Mouse (Mus musculus) adipocyte (in vitro differentiated cells): ENCODE results near the gene Calml4.
"Not testable (repeated sequence)": the region's sequence is repeated elsewhere in the genome, so short reads cannot be mapped to it uniquely, and the experiment has no call there.

Source experiments
- DNase-seq: peaks from one replicate; pipeline ENCODE4 v3.0.0-alpha.2; 2016; ENCODE audit warnings: low spot score

The Calml4 gene

DNA sequence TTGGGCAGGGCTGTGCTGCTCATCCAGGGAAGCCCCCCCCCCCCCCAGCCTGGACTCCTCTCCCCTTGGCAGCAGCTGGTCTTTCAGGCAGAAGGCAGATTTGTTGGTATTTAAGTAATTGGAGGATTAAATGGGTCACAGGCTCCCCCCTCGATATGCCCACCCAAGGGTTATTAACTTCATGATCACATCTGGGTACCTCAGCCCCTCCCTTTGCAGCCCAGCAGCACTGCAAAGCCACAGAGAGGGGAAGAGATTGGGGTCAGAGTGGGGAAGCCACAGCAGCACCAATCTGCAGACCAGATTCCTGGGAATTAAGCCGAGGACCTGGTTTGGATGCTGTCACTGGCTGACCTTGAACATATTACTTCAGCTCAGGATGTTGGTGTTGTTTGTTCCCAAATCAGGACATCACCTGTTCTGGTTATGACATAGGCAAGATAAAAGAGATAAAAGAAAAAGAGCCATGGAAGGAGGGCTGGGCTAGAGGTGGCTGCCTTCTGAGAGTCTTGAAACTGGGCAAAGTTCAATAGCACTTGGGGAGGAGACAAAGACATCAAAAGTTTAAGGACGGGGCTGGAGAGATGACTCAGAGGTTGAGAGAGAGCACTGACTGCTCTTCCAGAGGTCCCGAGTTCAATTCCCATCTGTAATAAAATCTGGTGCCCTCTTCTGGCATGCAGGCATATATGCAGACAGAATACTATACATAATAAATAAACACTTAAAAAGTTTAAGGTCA, 22.0 kb upstream of the Calml4 start:
- DNase-seq, result no peak

GRCm38 (mm10) chr9:62837611-62838010, 20.3 kb upstream of the Calml4 start:
- DNase-seq, result no peak

GRCm38 (mm10) chr9:62838146-62838505, 19.8 kb upstream of the Calml4 start:
- DNase-seq, result no peak

DNA sequence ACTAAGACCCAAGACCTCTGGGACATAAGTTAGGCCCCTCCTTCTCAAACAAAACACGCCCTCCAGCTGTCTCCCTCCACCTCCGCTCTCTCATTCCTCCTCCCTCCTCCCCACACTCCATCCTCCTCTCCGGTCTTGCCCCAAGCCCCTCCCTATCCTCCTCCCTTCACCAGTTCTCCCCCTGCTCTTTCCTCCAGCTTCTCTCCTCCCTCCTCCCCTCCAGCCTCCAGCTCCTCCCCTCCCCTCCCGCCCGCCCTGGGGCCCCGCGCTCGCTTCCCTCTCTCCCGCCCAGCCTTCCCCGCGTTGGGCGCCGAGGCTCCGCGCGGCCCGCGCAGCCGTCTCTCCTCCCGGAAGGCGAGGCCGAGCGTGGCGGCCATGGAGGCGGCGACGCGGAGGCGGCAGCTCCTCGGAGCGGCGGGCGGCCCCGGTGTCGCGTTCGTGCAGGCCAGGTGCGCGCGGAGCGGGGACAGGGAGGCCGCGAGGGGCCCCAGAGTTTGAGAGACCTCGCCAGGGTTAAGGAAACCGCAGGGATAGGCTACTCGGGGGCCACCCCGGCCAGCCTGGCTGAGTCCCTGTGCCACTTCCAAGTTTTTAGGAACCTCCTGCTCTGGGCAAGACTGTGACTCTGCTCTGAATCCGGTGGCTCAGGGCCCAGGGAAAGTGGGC, 19.2 kb upstream of the Calml4 start, which contains the start of gene Cln6:
Gene Cln6 (plus strand): TSS at position 280 of the 666 bp plus-strand sequence.
- DNase-seq, result peak; percentile 85

DNA sequence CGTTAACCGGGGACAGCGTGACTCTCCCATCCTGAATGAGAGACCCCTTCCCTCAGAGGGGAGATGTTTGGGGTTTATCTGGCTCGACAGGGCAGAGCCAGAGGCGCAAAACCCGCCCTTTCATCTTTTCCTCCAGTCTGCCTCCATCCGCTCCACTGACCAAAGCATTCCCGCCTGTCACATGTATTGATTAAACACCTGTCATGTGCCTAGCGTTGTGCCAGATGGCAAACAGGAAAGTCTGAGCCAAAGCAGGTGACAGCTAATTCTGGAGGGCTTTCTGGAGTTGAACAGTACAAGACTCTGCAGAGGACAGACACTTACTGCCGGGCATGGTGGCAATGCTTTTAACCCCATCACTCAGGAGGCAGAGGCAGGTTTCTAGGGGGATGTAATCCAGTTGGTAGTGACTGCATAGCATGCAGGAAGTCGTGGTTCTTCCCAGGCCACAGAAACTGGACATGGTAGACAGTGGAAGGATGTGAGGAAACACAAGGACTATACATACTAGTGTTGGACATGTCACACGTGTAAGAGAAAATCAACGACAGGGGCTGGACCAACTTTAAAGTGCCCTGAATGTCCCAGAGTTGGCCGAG, 18.6 kb upstream of the Calml4 start:
- no peak for DNase-seq

DNA sequence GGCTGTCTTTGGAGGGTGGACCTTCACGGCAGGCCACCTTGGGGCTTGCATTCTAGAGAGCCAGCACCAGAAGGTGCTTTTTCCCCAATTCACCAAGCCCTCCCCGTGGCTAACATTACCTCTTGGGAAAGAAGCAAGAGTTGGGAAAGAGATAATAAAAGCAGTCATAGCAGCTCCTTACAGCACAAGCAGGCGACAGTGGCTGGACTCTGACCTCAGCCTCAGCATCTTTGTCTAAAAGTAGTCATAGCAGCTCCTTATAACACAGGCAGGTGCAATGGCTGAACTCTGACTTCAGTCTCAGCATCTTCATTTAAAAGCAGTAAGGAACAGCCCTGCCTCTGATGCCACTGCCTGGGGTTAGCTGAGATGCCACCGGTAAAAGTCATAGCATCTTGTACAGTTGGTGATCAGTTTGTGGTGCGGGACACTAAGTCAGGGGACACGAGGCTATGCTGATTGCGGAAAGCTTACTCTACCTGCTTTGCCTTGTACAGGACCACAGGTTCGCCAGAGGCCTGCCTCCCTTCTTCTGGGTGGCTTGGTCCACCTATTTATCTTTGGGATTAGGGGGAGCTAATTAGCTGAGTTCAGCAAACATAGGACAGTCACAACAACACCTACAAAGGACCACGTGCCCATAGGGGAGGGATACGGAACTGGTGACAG, 14.4 kb upstream of the Calml4 start:
- no peak for DNase-seq

- no peak for DNase-seq
Measured at GRCm38 (mm10) chr9:62844461-62844860, 13.4 kb upstream of the Calml4 start.

DNA sequence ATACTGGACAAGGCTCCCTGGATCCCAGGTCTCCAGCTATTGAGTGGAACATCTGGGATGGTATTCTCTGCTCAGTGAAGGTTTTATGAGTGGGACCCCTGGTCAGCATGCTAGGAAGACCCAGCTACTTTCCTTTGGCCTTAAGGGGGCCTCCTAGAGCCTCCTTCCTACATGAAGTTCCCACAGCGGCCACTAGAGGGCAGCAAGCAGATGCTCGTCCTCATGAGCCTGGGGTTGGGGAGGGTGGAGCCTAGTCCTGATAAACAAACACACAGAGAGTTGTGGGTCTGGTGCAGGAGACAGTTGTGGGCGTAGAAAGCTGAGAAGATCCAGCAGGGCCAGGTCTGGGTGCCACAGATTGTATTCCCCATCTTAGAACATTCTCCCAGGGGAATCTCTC, 10.2 kb upstream of the Calml4 start:
- peak; percentile 91 for DNase-seq

- no peak for DNase-seq
Measured at GRCm38 (mm10) chr9:62848641-62849040, 9.2 kb upstream of the Calml4 start.

GRCm38 (mm10) chr9:62851571-62851970, 6.3 kb upstream of the Calml4 start:
- DNase-seq, result no peak

DNA sequence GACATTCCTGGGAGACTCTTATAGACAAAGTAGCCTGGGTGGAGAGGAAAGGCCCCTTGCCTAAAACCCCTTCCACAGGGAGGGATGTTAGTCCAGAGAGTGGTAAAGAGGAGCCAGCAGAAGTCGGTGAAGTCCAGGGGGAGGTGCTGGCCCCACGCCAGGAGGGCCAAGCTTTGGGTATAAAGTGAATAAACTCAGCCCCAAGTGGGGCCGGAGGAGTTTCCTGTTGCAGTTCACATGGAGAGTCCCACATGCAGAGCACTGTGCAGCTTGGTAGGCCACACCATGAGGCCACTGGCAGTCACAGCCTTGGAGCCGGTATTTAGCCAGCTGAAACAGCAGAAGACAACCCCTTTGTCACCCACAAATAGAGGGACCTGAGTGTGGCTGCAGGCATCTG, 3.4 kb upstream of the Calml4 start:
- no peak for DNase-seq

DNA sequence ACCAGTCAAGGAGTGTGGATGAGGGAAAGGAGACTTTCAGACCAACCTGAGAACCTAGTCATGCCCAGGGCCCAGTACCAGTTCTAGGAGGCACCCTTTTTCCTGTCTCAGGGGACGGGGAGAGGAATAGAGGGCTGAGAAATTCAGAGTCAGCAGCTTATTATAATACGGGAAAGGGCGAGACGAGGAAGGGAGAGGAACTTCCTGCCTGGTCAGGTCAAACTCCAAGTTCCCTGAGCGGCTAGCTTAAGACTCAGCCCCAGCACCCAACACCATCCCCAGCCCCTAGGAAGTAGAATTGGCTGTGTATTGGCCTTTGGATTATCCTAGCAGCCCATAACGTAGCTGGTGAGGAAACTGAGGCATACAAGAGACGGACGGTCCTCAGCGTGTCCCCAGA, 664 bp upstream of the Calml4 start:
- DNase-seq, result no peak

DNA sequence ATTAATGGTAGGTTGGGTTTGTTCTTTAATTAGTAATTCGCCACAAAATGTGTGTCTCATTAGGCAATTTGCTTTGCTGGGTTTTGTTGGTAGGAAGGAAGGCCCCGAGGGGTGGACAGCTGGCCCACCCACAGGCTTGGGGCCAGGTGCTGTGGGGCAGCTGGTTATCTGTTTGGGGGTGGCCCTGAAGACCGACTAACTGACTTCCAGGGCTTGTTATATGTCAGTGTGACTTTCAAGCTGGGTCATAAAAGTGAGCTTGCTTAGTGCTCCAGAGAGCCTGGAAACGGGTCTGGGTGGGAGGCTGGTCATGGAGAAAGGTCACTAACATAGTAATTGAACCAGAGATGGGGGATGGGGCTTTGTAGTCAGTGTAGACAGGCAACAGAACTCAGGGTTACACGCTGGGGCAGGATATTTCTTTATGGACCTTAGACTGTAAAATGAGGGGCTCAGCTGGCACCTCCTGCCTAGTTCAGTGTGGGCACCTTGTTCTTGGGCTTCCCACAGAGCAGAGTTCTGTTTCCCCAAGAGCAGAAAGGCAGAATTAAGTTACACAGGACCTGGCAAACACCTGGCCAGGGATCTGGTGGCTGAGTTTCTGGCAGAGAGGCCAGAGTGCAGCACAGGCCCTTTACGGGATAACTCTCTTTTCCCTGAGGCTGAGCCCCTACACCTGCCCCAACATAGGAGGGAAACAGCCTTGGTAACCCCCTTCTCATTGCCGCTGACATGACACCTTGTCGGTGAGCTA, 563 bp downstream of the Calml4 start:
- no peak for DNase-seq

DNA sequence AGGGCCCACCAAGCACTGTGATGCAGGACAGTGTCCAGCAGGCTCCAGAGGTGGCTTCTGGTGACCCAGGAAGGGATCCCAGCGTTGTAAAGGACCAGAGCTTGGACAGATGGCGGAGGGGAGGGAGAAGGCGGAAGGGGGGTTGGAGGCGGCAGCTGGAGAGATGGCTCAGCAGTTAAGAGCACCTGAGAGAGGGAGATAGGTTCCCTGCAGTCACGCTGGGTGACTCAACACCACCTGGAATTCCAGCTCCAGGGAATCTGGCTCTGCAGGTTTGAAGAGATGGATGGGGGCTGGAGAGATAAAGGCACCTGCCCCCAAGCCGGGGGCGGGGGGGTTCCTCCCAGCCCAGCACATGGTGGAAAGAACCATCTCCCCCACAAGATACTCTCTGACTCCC, 2.2 kb downstream of the Calml4 start:
- DNase-seq, result not testable (repeated sequence)

DNA sequence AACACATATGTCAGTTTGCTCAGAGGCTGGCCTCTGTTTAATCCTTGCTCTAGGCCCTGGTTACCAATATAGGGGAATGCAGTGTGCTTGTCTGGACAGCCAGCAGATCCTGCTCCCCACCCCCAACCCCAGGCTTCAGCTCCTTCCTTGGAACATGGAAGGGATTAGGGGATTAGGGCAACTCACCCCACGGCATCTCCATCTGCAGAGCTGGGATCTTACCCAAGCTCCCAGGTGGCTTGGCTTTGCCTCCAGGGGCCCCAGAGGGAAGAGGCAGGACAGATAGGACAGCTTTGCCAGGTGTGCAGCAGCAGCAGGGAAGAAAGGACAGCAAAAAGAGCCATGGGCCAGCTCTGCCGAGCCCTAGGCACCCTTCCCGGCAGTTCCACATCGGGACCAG, 3.0 kb downstream of the Calml4 start:
- no peak for DNase-seq

- DNase-seq, result not testable (repeated sequence)
Measured at GRCm38 (mm10) chr9:62869236-62869635, 11.4 kb downstream of the Calml4 start.

DNA sequence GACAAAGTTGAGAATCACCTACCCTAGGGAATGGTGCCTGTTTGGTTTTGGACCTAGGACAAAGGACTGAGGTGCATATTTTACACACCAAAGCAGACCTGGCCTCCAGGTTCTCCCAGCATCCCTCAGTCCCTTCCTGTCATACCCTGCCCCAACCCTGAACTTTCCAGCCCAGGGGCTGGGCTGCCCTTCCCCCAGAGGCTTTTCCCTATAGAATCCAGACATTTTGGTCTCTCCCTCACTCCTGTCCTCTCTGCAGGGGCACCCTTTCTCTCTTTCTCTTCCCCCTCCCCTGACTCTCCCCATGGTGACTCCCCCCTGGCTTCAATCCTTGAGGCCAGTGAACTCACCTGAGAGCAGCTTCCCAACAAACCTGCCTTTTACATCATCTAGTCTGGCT, 12.8 kb downstream of the Calml4 start:
- no peak for DNase-seq

DNA sequence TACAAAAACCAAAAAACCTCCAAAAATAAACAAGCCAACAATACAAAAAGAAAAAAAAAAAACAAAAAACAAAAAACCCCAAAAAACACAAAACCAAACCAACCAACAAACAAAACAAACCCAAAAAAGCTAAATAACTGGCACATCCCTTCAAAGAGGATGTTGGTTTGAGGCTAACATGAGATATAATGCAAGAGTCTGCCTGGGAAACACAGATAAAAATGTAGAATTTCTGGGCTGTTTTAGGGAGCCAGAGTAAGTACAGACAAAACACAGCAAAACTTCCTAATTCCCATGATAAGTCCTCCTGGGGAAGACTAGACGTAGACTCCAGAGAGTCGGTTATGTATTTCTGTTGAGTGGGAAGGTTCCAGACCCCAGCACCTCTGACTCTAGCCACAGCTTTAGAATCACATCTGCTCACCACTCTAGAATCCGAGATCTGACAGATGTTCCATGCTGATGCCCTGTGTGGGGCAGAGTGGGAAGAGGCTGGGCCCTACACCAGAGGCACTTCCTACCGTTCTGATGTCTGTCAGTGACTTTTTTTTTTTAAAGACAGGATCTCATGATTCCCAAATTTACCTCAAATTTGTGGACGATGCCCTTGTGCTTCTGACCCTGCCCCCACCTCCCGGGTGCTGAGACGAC, 19.2 kb downstream of the Calml4 start:
- no peak for DNase-seq

DNA sequence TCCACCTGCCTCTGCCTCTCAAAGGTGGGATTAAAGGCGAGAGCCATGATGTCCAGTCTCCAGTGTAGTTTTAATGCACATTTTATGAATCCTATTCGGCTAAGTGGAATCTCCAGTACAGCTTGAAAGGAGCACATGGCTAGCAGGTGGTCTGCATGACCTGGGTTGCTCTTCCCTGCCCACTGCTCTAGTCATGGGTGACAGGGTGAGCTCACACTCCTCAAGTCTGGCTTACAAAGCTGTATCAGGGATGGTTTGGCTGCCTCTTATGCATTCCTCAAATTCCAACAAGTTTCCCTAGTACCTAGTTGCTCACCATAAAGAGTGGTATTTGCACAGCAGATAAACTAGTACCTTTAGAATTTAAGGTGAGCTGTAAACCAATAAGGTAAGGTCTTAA, 19.9 kb downstream of the Calml4 start:
- no peak for DNase-seq

DNA sequence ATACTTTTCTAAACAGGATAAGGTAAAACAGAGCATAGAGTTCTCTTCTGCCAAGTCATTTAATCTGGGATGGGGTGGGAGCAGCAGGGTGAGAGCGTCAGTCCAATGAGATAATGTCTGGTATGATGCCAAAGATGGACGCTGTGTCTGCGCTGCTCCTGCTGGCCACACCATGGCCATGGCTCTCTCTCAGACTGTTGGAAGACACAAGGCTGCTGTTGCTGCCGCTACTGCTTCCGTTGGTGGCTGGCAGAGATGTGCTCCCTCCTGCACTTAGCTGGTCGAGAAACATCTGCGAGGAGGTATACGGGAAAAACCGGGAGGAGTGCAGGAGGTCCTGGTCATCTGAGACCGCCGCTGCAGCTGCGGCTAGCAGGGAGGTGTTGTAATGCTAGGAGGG, 24.0 kb downstream of the Calml4 start:
- DNase-seq, result no peak

- DNase-seq, result peak; percentile 83
Measured at GRCm38 (mm10) chr9:62894486-62894885, 36.6 kb downstream of the Calml4 start.

DNA sequence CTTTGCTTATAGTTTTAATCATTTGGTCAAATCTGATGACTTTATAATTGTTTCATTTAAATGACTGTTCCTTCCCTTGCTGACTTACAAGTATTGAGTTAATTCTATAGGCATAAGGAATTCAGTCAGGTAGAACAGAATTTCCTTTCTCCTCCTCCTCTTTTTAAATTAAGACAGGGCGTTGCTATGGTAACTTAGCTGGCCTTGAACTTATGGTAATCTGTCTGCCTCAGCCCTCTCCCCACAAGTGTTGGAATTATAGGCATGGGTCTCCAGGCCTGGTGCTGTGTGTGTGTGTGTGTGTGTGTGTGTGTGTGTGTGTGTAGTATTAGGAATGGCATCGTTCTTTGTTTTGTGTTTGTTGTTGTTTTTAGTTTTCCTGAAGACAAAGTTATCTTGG, 43.9 kb downstream of the Calml4 start:
- DNase-seq, result no peak
